Mouse (Mus musculus): ENCODE measurements at regions not wholly inside any gene's neighbourhood (a gene's known extent, or its start where the extent isn't known, plus 50 kb on each side); places are given as distances from the start of the nearest gene placed in this dataset.

GRCm38 (mm10) chr2:170277896-170278295 is 130.0 kb upstream of the Zfp217 start:
- TF ChIP-seq POLR2A (IDR thresholded peaks at IDR 0.05; ENCODE audit: borderline replicate concordance, control insufficient read depth, low read depth, low read length) (no peak), CTCF (IDR thresholded peaks at IDR 0.05; ENCODE audit: control insufficient read depth, insufficient read depth, low read length) (no peak)

All from bone marrow, adult 2 months (tissue).